Mouse (Mus musculus): ENCODE measurements around the gene Nt5dc2.
A peak's percentile ranks its signal among the peaks of the same experiment; 100 is the strongest.

The Nt5dc2 gene

GRCm38 (mm10) chr14:31130236-31131220 lies at the start of gene Nt5dc2:
Gene Nt5dc2 (plus strand): TSS chr14:31131053.
- DNase-seq, result peak; percentile 83 to 87

GRCm38 (mm10) chr14:31081147-31081546 lies 49.7 kb upstream of the Nt5dc2 start:
- no peak for DNase-seq

DNA sequence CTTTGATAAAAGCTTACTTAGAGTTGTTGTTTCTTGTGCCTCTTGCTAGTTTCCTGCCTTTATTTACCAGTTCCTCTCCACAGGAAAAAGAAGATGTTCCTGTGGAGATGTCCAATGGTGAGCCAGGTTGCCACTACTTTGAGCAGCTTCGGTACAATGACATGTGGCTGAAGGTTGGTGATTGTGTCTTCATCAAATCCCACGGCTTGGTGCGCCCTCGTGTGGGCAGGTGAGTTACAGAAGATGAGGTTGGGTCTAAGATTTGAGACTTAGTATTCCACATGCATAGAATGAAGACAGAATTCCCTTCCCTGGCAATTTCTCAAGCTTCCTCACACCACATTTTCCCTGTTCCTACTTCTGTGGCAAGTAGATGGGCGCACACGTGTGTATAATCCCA lies 43.4 kb upstream of the Nt5dc2 start:
- peak in 1 of 2 experiments; percentile 51 for DNase-seq

DNA sequence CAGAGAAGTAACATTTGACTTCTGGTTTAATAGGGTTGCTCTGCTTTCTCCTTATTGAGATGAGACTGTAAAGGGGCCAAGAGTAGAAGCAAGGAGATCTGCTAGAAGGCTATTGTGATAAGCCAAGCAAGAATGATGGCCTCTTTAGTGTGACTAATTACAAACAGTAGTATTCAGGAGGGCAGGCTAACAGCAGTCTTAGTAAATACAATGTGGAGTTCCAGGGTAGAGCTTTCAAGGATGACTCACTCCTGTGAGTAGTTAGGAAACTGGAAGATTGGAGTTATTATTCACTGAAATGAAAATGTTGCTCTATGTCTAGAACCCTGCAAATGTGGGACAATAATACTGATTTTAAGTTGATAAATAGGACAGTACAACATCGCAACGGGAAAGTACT lies 42.3 kb upstream of the Nt5dc2 start:
- DNase-seq, result no peak

- DNase-seq, result no peak
Measured at GRCm38 (mm10) chr14:31089918-31090317, 40.9 kb upstream of the Nt5dc2 start.

DNA sequence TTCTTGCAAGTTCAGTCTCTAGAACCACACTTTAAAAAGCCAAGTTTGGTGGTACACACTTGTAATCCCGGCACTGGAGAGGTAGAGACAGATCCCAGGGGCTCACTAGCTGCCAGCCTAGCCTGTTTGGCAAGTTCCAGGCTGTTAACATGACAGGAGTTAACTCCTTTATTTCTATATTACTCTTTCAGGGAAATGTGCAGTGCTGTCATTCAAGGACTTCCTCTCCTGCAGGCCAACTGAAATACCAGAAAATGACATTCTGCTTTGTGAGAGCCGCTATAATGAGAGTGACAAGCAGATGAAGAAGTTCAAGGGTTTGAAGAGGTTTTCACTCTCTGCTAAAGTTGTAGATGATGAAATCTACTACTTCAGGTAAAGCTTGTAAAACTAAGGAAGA lies 25.7 kb upstream of the Nt5dc2 start:
- no peak for DNase-seq

GRCm38 (mm10) chr14:31110613-31111012 lies 20.2 kb upstream of the Nt5dc2 start:
- DNase-seq, result no peak

DNA sequence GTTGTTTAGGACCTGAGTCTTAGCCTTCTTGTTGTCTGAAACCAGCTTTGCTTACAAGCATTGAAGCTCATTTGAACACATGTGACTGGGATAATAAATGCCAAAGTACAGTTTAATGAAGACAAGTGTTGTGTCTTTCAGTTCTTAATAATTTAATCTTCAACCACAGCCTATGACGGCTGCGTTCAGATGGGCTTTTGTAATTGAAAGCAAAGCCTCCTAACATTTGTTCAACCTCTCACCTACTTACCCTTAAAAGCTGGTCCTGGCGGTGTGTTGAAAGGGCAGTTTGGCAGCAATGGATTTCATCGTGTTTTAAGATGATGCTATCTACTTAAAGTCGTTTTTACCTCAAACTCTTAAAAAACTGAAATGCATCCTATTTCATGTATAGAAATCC lies 18.7 kb upstream of the Nt5dc2 start:
- DNase-seq, result no peak

DNA sequence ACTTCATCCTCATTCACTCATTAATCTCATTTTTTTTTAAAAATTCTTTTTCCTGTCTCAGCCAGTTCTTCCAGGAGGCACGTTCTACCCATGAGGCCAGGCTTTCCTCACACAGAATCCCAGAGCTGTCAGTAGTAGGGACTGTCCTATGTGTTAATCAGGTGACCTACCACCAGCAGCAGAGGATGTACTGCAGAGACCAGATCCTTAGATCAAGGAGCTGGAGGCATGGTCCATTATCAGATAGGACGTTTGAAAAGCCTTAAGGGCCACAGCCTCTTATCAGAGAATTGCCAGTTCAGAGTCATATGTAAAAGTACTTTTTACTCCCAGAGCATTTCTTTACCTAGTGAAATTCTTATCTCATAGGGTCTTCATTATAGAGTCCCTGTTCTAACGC lies 16.8 kb upstream of the Nt5dc2 start:
- DNase-seq, result no peak

GRCm38 (mm10) chr14:31115522-31115921 lies 15.3 kb upstream of the Nt5dc2 start:
- no peak for DNase-seq

- no peak for DNase-seq
Measured at GRCm38 (mm10) chr14:31125106-31126075, 5.5 kb upstream of the Nt5dc2 start.

- DNase-seq, result no peak
Measured at GRCm38 (mm10) chr14:31126826-31127225, 4.0 kb upstream of the Nt5dc2 start.

DNA sequence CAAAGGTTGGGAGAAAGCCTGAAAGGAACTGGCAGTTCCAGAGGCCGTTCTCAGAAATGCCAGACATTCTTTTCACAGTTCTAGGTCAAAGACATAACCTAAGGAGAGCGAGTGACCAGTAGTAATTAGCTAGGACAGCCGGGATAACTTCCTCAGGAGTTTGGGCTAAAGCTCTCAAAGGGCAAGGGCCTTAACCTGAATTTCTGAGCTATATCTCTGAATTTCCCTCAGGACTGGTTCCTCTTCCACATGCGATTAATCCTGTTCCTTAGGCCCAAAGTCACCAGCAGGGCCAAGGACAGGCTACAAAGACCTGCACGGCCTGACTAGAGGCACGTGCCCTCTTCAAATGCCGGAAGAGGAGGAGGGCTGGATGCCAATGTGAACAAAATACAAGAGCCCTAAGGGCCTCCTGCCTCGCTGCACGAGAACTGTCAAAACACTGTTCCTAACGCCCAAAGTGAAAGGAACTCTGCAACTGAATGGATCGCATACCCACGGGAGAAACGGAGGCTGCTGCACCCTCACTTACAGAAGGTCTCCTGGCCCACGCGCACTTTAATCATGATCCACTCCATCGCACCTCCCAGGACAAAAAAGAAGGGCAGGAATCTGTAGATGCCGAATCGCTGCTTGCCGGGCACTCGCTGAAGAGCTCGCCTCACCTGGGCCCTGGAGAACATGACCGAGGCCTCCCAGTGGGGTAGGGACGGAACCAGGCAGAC lies 2.6 kb upstream of the Nt5dc2 start:
- DNase-seq, result peak; percentile 74

GRCm38 (mm10) chr14:31128826-31129219 lies 2.0 kb upstream of the Nt5dc2 start, which contains the start of gene Smim4:
Gene Smim4 (minus strand): TSS chr14:31128956.
- DNase-seq, result peak; percentile 98

DNA sequence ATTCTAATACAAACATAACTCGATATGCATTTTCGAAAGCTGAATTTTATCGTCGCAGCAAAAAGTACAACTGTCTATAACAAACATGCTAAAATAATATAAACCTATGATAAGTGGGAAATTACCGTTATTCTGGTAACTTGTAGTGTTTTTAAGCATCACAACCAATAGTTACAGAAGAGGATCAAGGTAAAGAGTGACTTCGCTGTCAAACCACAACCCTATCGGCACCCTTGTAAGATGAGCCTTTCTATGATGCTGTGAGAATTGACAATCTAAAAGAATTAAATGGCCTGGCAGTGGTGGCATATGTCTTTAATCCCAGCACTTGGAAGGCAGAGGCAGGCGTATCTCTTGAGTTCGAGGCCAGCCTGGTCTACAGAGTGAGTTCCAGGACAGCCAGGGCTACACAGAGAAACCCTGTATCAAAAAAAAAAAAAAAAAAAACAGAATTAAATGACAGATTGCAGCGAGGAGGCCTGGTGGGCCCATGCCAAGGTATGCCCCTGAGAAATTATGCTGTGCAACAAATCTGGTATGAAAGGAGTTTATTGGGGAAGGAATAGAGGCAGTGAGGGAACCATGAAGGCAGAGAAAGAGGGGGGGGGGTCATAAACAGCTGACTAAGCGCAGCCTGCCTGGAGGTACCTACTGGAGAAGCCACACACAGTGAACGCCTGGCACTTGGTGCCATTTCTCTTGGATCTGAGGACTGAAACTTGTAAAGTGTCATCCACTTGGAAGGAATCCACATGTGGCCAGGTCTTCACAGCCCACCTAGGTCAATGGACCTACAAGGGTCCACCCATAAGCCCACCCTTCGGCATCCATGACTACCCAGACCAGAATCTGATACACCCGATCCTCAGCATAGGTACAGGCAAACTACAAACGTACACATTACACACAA lies 1.3 kb upstream of the Nt5dc2 start:
- no peak for DNase-seq

DNA sequence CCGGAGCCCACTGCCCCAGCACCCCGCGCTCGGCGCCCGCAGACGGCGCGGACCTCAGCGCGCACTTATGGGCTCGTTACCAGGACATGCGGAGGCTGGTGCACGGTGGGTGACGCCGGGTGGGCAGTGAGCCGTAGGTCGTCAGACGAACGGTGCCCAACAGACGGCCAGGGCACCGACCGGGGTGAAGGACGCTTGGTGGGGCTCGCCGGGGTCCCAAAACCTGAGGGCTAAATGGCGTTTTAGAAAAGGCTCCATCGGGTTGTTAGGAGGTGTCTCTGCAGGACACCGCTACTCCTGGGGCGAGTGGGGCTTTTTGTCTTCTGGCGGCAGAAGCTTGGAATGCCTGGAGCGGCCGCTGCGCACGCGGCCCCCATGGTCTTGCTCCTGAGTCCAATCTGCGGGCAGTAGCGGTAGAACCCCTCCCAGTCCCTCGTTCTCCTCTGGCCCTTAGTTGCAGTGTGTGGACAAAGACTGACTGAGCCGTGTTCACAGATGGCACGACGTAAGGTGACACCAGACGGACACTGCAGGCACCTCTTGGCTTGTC lies 494 bp downstream of the Nt5dc2 start:
- no peak for DNase-seq

GRCm38 (mm10) chr14:31132031-31132430 lies 1.2 kb downstream of the Nt5dc2 start:
- DNase-seq, result no peak

- DNase-seq, result no peak
Measured at GRCm38 (mm10) chr14:31132491-31132975, 1.7 kb downstream of the Nt5dc2 start.

DNA sequence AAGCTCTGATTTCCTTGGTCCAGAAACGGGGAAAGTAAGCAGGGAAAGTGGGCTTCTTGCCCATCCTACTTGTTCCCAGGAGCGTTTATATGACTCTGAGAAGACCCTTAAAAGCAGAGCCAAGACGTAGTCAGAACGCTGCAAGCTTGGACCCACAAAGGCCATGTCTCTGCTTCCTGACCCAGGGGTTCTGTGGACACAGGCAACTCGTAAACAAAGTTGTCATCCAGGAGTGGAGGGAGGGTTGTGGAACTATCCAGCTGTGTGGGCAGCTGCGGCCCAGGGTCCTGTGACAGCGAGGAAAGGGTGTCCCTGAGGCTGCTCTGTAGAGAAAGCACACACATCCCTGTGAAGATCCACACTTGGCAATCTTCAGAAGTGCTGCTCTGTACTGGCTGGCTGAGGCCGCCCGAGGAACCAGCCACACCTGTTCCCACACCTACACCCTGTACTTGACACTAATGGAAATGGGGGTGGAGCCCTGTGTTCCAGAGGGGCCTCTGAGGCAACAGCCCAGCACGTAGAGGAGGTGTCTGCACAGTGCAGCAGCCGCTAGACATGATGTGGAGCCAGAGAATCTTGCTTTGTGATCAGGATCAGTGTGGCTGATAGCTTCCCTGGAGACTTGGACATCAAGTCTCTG lies 2.3 kb downstream of the Nt5dc2 start:
- no peak for DNase-seq
